Mouse (Mus musculus) ES-E14 (cell line): Measurements from ENCODE around the gene Grk1.

Experiments
- CHD2 ChIP-seq: IDR thresholded peaks from 2 replicates; pipeline ENCODE4 v1.6.1; 2014; ENCODE audit warnings: mild to moderate bottlenecking, low read depth, low read length, inconsistent platforms
- HCFC1 ChIP-seq: IDR thresholded peaks from 2 replicates; pipeline ENCODE4 v1.6.1; 2012; ENCODE audit warnings: low read length, inconsistent platforms, borderline replicate concordance; ENCODE audit not compliant: insufficient read depth
- MAFK ChIP-seq: IDR thresholded peaks from 2 replicates; pipeline ENCODE4 v1.6.1; 2014; ENCODE audit warnings: mild to moderate bottlenecking, low read depth, low read length, inconsistent platforms; ENCODE audit not compliant: insufficient read depth
- ZC3H11A ChIP-seq: IDR thresholded peaks from 2 replicates; pipeline ENCODE4 v1.6.1; 2012; ENCODE audit warnings: low read depth, mild to moderate bottlenecking, inconsistent platforms, low read length, borderline replicate concordance

DNA sequence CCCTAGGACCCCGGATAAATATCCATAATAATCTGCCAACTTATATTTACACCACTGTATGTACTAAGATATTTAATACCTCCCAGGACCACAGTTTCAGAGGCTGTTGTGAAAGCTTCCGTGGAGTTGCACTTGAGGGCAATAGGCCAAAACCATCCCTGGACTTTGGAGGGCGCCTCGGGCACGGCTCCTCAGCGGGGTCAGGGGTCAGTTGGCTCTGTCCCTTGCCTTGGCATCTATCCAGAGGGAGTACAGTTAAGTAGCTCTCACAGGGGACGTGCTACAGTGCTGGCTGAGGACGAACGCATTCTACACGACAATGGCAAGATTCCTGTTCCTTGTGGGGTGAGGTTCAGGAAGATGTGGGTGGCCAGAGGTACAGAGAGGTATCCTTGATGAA lies 57.5 kb downstream of the Grk1 start:
- TF ChIP-seq HCFC1 (no peak), ZC3H11A (no peak), MAFK (no peak), CHD2 (no peak)
